Mouse (Mus musculus) bone marrow, adult 2 months (tissue): ENCODE results near the gene Agt. TPM values are rescaled to one million over a fixed set of nuclear protein-coding genes. Genes with fewer than 3 reads are reported as not detected.
A peak's percentile ranks its signal among the peaks of the same experiment; 100 is the strongest.

Experiments
- H3K27ac ChIP-seq: fragments of 200-500 bp; 2 replicates; pipeline ENCODE4 v1.5.1; 2012; ENCODE audit warnings: low read depth, mild to moderate bottlenecking, control low read depth, inconsistent platforms, low read length; ENCODE audit not compliant: control insufficient read depth, poor library complexity, insufficient read depth
- H3K4me1 ChIP-seq: fragments of 200-500 bp; 2 replicates; pipeline ENCODE4 v1.6.1; 2011; ENCODE audit warnings: low read length; ENCODE audit not compliant: control insufficient read depth, insufficient read depth
- H3K4me3 ChIP-seq: fragments of 200-500 bp; replicated peaks from 2 replicates; pipeline ENCODE3; 2011; ENCODE audit warnings: mild to moderate bottlenecking, low read depth, low read length, control low read depth; ENCODE audit not compliant: control insufficient read depth
- CTCF ChIP-seq: fragments of 200-500 bp; IDR thresholded peaks from 2 replicates; pipeline ENCODE4 v1.5.1; 2011; ENCODE audit warnings: low read length, control low read depth; ENCODE audit not compliant: control insufficient read depth, insufficient read depth
- POLR2A ChIP-seq: fragments of 200-500 bp; IDR thresholded peaks from 2 replicates; pipeline ENCODE4 v1.6.1; 2011; ENCODE audit warnings: low read depth, mild to moderate bottlenecking, control low read depth, low read length, borderline replicate concordance; ENCODE audit not compliant: control insufficient read depth
- WGBS: fragments of 180-500 bp; shearing (Covaris S2); methylation state at CpG from one replicate; pipeline ENCODE4 v1.1.7; 2018; 5-methylcytosine and 5-hydroxymethylcytosine counted together
- polyA plus RNA-seq: library from polyadenylated mRNA; stranded (reverse); fragments of >200 nt; gene quantifications from 2 replicates; pipeline ENCODE4 v1.2.4, GENCODE M21; 2011; ENCODE audit warnings: low replicate concordance; ENCODE audit not compliant: missing spikeins, insufficient read depth, insufficient read length

Agt gene
- 7.9 and 11.4 TPM in 2 replicates for polyA plus RNA-seq

- WGBS: 63% methylated on average over 2 of the region's 2 CpGs
- Histone ChIP-seq H3K4me3 (no peak within 1 kb of the TSS), H3K27ac (no peak within 1 kb of the TSS), H3K4me1 (no peaks in the 10 kb centered on the region)
- TF ChIP-seq POLR2A: no peak
- TF ChIP-seq CTCF: no peak
Observed at GRCm38 (mm10) chr8:124569593-124569992, at the start of gene Agt. Gene Agt (minus strand): TSS chr8:124569706.

DNA sequence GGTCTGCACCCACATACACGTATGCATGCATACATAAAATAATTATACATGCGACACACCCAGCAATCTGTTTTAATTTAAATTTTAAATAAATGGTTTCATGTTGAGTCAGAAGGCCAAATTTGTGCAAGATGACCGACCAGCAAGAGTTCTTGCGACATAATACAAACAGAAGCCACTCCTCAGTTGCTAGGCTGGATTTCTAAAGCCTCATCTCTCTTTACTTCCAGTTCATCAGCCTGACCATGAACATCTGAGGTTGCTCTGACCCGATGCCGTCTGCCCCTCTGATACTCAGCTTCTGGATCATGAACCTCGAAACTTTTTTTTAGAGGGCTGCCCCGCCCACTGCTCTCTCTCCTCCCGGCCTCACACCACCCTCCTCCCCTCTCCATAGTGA is 48.7 kb upstream of the Agt start:
- WGBS: 47% methylated on average over 9 of the region's 9 CpGs
- Histone ChIP-seq H3K4me1 (no peaks in the 10 kb centered on the region), H3K27ac (no peak overlapping the region), H3K4me3 (no peak overlapping the region)
- TF ChIP-seq CTCF: no peak
- no peak for TF ChIP-seq POLR2A

DNA sequence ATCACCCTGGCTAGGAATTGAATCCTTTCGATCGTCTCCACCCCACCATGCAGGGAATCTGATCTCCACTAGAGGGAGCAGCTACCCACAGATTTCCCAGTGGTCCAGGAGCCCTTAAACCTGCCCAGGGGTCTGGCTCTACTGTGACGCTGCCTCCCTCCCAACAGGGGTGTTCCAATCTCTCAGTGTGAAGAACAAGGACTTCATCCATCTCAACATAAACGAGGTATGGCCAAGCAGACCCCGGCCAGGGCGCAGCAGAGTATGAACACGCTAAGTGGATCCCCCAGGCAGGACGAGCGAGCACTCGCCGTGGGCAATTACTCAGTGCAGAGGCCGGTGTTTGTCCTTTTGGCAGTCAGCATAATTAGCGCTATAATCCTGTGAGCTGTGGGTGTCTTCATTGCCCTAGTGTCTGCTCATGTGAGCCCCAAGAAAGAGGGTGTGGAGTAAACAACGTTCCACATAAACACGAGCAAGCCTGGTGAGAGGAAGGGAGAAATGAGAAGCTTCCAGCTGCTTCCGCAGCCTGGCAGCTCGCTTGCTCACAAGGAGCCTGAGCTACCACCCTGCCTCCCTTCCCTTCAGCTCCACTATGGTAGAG is 47.9 kb upstream of the Agt start:
- TF ChIP-seq POLR2A (no peak), CTCF (peak; percentile 76)
- Histone ChIP-seq H3K4me1 (no peaks in the 10 kb centered on the region), H3K4me3 (peak overlapping the region; percentile 13), H3K27ac (no peak overlapping the region)
- WGBS: 7% methylated on average over 17 of the region's 17 CpGs

DNA sequence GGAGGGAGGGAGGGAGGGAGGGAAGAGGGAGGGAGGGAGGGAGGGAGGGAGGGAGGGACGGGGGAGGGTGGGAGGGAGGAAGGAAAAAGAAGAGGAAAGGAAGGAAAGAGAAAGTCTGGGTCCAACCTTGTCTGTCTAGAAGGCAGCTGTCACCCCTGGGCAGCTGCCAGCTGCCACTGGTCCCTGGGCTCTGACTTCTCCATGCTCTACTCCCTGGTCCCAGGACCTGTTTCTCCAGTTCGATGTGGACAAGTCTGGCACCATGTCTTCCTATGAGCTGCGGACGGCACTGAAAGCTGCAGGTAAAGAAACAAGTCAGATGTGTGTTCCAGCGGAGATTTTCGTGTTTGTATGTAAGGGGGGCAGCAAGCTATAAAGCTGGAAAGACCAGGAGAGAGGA is 44.8 kb upstream of the Agt start:
- Histone ChIP-seq H3K4me1 (no peaks in the 10 kb centered on the region), H3K4me3 (no peak overlapping the region), H3K27ac (no peak overlapping the region)
- TF ChIP-seq CTCF (no peak), POLR2A (no peak)
- 74% methylated on average over 5 of the region's 6 CpGs for WGBS

DNA sequence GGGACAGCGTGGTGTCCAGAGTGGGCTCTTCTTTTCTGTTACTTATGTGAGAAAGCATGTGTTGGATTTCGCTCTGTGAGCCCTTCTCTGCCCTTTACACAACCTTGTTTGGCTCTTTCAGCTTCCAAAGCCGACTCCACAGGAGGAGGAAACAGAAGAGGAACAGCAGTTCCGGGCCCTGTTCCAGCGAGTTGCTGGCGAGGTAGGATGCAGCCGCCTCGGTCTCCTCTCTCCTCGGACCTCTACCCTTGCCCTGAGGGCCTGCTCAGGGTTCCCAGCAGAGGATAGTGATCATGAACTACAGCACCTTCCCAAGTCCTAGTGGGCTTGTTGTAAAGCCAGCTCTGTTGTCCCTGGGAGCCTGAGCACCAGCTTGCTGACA is 39.5 kb upstream of the Agt start:
- TF ChIP-seq POLR2A (no peak), CTCF (no peak)
- Histone ChIP-seq H3K27ac (no peak overlapping the region), H3K4me3 (no peak overlapping the region), H3K4me1 (no peaks in the 10 kb centered on the region)
- WGBS: 60% methylated on average over 9 of the region's 9 CpGs

- 65% methylated on average over 13 of the region's 13 CpGs for WGBS
- Histone ChIP-seq H3K27ac (no peak overlapping the region), H3K4me1 (no peaks in the 10 kb centered on the region), H3K4me3 (no peak overlapping the region)
- TF ChIP-seq POLR2A: no peak
- TF ChIP-seq CTCF: peak; percentile 57
Observed at GRCm38 (mm10) chr8:124608239-124608971, 38.9 kb upstream of the Agt start.

GRCm38 (mm10) chr8:124604066-124604465 is 34.6 kb upstream of the Agt start:
- 64% methylated on average over 5 of the region's 5 CpGs for WGBS
- Histone ChIP-seq H3K4me1 (no peaks in the 10 kb centered on the region), H3K27ac (no peak overlapping the region), H3K4me3 (no peak overlapping the region)
- TF ChIP-seq CTCF: 0 out of 2 replicates have a peak, but pooled peaks have one; percentile 11
- TF ChIP-seq POLR2A: no peak

GRCm38 (mm10) chr8:124589393-124589792 is 19.9 kb upstream of the Agt start:
- TF ChIP-seq POLR2A (no peak), CTCF (no peak)
- H3K4me3 ChIP-seq: no peak overlapping the region
- H3K4me1 ChIP-seq: no peaks in the 10 kb centered on the region
- WGBS: 60% methylated on average over 4 of the region's 4 CpGs
- no peak overlapping the region for H3K27ac ChIP-seq

DNA sequence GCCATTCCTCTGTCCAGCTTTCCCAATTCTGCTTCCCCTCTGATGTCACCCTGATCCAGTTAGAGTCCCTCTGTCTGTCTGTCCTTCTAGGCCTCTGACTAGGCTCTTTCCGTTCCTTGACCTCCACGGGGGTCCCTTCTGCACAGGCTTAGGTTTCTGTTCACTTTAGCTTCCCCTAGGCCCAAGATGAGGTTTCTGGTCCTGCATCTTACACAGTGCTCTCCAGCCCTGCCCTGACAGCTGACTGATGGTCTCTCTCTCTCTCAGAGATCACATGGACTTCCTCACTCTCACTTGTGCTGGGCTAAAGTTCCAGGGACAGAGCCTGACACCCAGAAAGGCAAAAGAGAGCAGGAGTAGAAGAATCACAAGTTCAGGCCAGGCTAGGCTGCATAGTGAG is 17.1 kb upstream of the Agt start:
- TF ChIP-seq POLR2A (no peak), CTCF (no peak)
- Histone ChIP-seq H3K4me3 (no peak overlapping the region), H3K27ac (no peak overlapping the region), H3K4me1 (no peaks in the 10 kb centered on the region)
- WGBS: 81% methylated on average over 2 of the region's 2 CpGs
